Mouse (Mus musculus) MEL (cell line): ENCODE measurements at regions not wholly inside any gene's neighbourhood (a gene's known extent, or its start where the extent isn't known, plus 50 kb on each side); places are given as distances from the start of the nearest gene placed in this dataset.

Experiments used
- DNase-seq: peaks from one replicate; pipeline ENCODE4 v3.0.0; 2011; ENCODE audit warnings: low read depth, low spot score
- H3K27ac ChIP-seq: 2 replicates; pipeline ENCODE4 v1.5.1; 2012; ENCODE audit warnings: low read depth, mild to moderate bottlenecking, control low read depth, low read length, moderate library complexity; ENCODE audit not compliant: control insufficient read depth
- H3K27me3 ChIP-seq, 2 experiments: fragments of 150-350 bp in 1 of 2; sonication (generic) in 1 of 2; 2 replicates each; pipeline ENCODE4 v1.6.1; 2012; ENCODE audit warnings: low read length in 2 of 2, mild to moderate bottlenecking in 2 of 2, improper control_type of control experiment in 1 of 2, moderate library complexity in 1 of 2; ENCODE audit not compliant: insufficient read depth in 2 of 2, control insufficient read depth in 1 of 2
- H3K36me3 ChIP-seq, 2 experiments: 2 replicates each; pipeline ENCODE4 v1.6.1; 2012 to 2014; ENCODE audit warnings: low read length in 2 of 2, improper control_type of control experiment in 1 of 2, inconsistent platforms in 1 of 2, mild to moderate bottlenecking in 1 of 2; ENCODE audit not compliant: insufficient read depth in 2 of 2, control insufficient read depth in 1 of 2
- H3K4me1 ChIP-seq, 2 experiments: fragments of 150-350 bp in 1 of 2; sonication (generic) in 1 of 2; 2 replicates each; pipeline ENCODE4 v1.6.1; 2012; ENCODE audit warnings: low read length in 2 of 2, improper control_type of control experiment in 1 of 2, mild to moderate bottlenecking in 1 of 2; ENCODE audit not compliant: insufficient read depth in 2 of 2, control insufficient read depth in 1 of 2
- H3K4me3 ChIP-seq, 2 experiments: fragments of 150-350 bp in 1 of 2; sonication (generic) in 1 of 2; 2 replicates each; pipeline ENCODE4 v1.5.1; 2012; ENCODE audit warnings: low read depth in 2 of 2, low read length in 2 of 2, mild to moderate bottlenecking in 2 of 2, moderate library complexity in 2 of 2, control low read depth in 1 of 2, improper control_type of control experiment in 1 of 2; ENCODE audit not compliant: control insufficient read depth in 1 of 2, insufficient read depth in 1 of 2
- H3K79me2 ChIP-seq: 2 replicates; pipeline ENCODE4 v1.6.1; 2012; ENCODE audit warnings: mild to moderate bottlenecking, low read length, moderate library complexity; ENCODE audit not compliant: control insufficient read depth, poor library complexity, insufficient read depth
- H3K9ac ChIP-seq: 2 replicates; pipeline ENCODE4 v1.6.1; 2012; ENCODE audit warnings: low read depth, mild to moderate bottlenecking, control low read depth, low read length, moderate library complexity; ENCODE audit not compliant: control insufficient read depth, poor library complexity, severe bottlenecking
- H3K9me3 ChIP-seq: fragments of 150-350 bp; sonication (generic); replicated peaks from 2 replicates; pipeline ENCODE4 v1.6.1; 2012; ENCODE audit warnings: mild to moderate bottlenecking, low read length, improper control_type of control experiment, moderate library complexity; ENCODE audit not compliant: insufficient read depth
- CHD2 ChIP-seq: IDR thresholded peaks from 2 replicates; pipeline ENCODE4 v1.6.1; 2011; ENCODE audit warnings: low read length, improper control_type of control experiment
- CTCF ChIP-seq, 3 experiments: IDR thresholded peaks in 2 of 3; conservative IDR thresholded peaks in 1 of 3; 2 replicates each; pipeline ENCODE4 v1.5.1; 2011 to 2012; ENCODE audit warnings: low read length in 3 of 3, low read depth in 2 of 3, mild to moderate bottlenecking in 2 of 3, improper control_type of control experiment in 1 of 3, inconsistent platforms in 1 of 3, mixed read lengths in 1 of 3, moderate library complexity in 1 of 3; ENCODE audit not compliant: control insufficient read depth in 1 of 3, insufficient read depth in 1 of 3, poor library complexity in 1 of 3, severe bottlenecking in 1 of 3
- ELF1 ChIP-seq: IDR thresholded peaks from 2 replicates; pipeline ENCODE4 v1.6.1; 2014; ENCODE audit warnings: low read depth, mild to moderate bottlenecking, inconsistent platforms, low read length, improper control_type of control experiment, moderate library complexity
- EP300 ChIP-seq, 2 experiments: IDR thresholded peaks; 2 replicates each; pipeline ENCODE4 v1.6.1; 2011; ENCODE audit warnings: improper control_type of control experiment in 2 of 2, low read length in 2 of 2, low read depth in 1 of 2, mild to moderate bottlenecking in 1 of 2
- ETS1 ChIP-seq: IDR thresholded peaks from 2 replicates; pipeline ENCODE4 v1.6.1; 2012; ENCODE audit warnings: low read depth, mild to moderate bottlenecking, inconsistent platforms, low read length, improper control_type of control experiment, moderate library complexity
- KAT2A ChIP-seq: conservative IDR thresholded peaks from 2 replicates; pipeline ENCODE4 v1.6.1; 2012; ENCODE audit warnings: low read depth, low read length, improper control_type of control experiment, inconsistent platforms
- MAX ChIP-seq: IDR thresholded peaks from 2 replicates; pipeline ENCODE4 v1.6.1; 2011; ENCODE audit warnings: low read length, improper control_type of control experiment
- MEF2A ChIP-seq: IDR thresholded peaks from 2 replicates; pipeline ENCODE4 v1.6.1; 2014; ENCODE audit warnings: low read depth, mild to moderate bottlenecking, inconsistent platforms, low read length, improper control_type of control experiment; ENCODE audit not compliant: poor library complexity, insufficient replicate concordance, severe bottlenecking; ENCODE audit errors: extremely low read depth
- MXI1 ChIP-seq: IDR thresholded peaks from 2 replicates; pipeline ENCODE4 v1.6.1; 2011; ENCODE audit warnings: mild to moderate bottlenecking, low read depth, low read length, improper control_type of control experiment
- NRF1 ChIP-seq: IDR thresholded peaks from 2 replicates; pipeline ENCODE4 v1.6.1; 2014; ENCODE audit warnings: low read depth, mild to moderate bottlenecking, inconsistent platforms, low read length, improper control_type of control experiment, moderate library complexity; ENCODE audit not compliant: poor library complexity, insufficient read depth, severe bottlenecking
- POLR2A ChIP-seq, 2 experiments: IDR thresholded peaks; 2 replicates each; pipeline ENCODE4 v1.6.1; 2011 to 2012; ENCODE audit warnings: low read length in 2 of 2, mild to moderate bottlenecking in 2 of 2, control low read depth in 1 of 2, improper control_type of control experiment in 1 of 2, low read depth in 1 of 2, moderate library complexity in 1 of 2; ENCODE audit not compliant: control insufficient read depth in 1 of 2, insufficient read depth in 1 of 2, poor library complexity in 1 of 2
- SIN3A ChIP-seq: IDR thresholded peaks from 2 replicates; pipeline ENCODE4 v1.6.1; 2012; ENCODE audit warnings: low read length, improper control_type of control experiment, inconsistent platforms
- TAL1 ChIP-seq: IDR thresholded peaks from 2 replicates; pipeline ENCODE4 v1.6.1; 2012; ENCODE audit warnings: mild to moderate bottlenecking, inconsistent platforms, low read length, moderate library complexity, mixed read lengths
- USF1 ChIP-seq: IDR thresholded peaks from 2 replicates; pipeline ENCODE4 v1.6.1; 2014; ENCODE audit warnings: low read depth, mild to moderate bottlenecking, inconsistent platforms, low read length, improper control_type of control experiment, moderate library complexity
- ZKSCAN1 ChIP-seq: IDR thresholded peaks from 2 replicates; pipeline ENCODE4 v1.6.1; 2012; ENCODE audit warnings: low read depth, mild to moderate bottlenecking, inconsistent platforms, low read length, improper control_type of control experiment, moderate library complexity
- ZMIZ1 ChIP-seq: IDR thresholded peaks from 2 replicates; pipeline ENCODE4 v1.6.1; 2012; ENCODE audit warnings: low read depth, mild to moderate bottlenecking, inconsistent platforms, low read length, improper control_type of control experiment, moderate library complexity

- Histone ChIP-seq H3K79me2 (no peaks in the 10 kb centered on the region), H3K27ac (no peak overlapping the region), H3K9ac (no peak overlapping the region), H3K9me3 (no peaks in the 10 kb centered on the region), H3K4me1 (no peaks in the 10 kb centered on the region), H3K36me3 (no peaks in the 10 kb centered on the region), H3K4me3 (no peak overlapping the region), H3K27me3 (no peaks in the 10 kb centered on the region)
- TF ChIP-seq ZKSCAN1 (no peak), POLR2A (IDR thresholded peaks at IDR 0.05; ENCODE audit: control insufficient read depth in 1 of 2, insufficient read depth in 1 of 2, low read depth in 1 of 2, low read length in 2 of 2, poor library complexity in 1 of 2) (no peak), MXI1 (no peak), SIN3A (no peak), EP300 (IDR thresholded peaks at IDR 0.05; ENCODE audit: low read depth in 1 of 2, low read length in 2 of 2) (no peak), ZMIZ1 (no peak), KAT2A (no peak), CHD2 (no peak), MAX (no peak), ELF1 (no peak), ETS1 (no peak)
- no peak for DNase-seq
Observed at GRCm38 (mm10) chr7:40522703-40523267, 375.3 kb upstream of the Vstm2b start.

GRCm38 (mm10) chr7:40536601-40537000, 361.5 kb upstream of the Vstm2b start:
- no peaks in the 10 kb centered on the region for H3K27me3 ChIP-seq
- H3K9me3 ChIP-seq, result no peaks in the 10 kb centered on the region
- H3K4me3 ChIP-seq, result no peak overlapping the region
- no peaks in the 10 kb centered on the region for H3K79me2 ChIP-seq
- no peak overlapping the region for H3K27ac ChIP-seq
- H3K36me3 ChIP-seq, result no peaks in the 10 kb centered on the region
- no peak for TF ChIP-seq CHD2
- no peak for TF ChIP-seq TAL1
- TF ChIP-seq NRF1, result no peak
- TF ChIP-seq MXI1, result no peak
- TF ChIP-seq CTCF (IDR thresholded peaks at IDR 0.05 in 2 of 3, conservative IDR thresholded peaks at IDR 0.05 in 1 of 3; ENCODE audit: control insufficient read depth in 1 of 3, insufficient read depth in 1 of 3, low read depth in 2 of 3, low read length in 3 of 3, poor library complexity in 1 of 3, severe bottlenecking in 1 of 3), result no peak
- no peak for TF ChIP-seq USF1
- no peak for TF ChIP-seq MEF2A
- no peak overlapping the region for H3K9ac ChIP-seq
- no peaks in the 10 kb centered on the region for H3K4me1 ChIP-seq
- DNase-seq, result no peak
